Mouse (Mus musculus) testis, postnatal 10 days (tissue): ENCODE results near the gene Actr5.

ENCODE experiments used
- DNase-seq: peaks from one replicate; pipeline ENCODE4 v3.0.0; 2021; ENCODE audit warnings: low spot score

Gene Actr5

DNA sequence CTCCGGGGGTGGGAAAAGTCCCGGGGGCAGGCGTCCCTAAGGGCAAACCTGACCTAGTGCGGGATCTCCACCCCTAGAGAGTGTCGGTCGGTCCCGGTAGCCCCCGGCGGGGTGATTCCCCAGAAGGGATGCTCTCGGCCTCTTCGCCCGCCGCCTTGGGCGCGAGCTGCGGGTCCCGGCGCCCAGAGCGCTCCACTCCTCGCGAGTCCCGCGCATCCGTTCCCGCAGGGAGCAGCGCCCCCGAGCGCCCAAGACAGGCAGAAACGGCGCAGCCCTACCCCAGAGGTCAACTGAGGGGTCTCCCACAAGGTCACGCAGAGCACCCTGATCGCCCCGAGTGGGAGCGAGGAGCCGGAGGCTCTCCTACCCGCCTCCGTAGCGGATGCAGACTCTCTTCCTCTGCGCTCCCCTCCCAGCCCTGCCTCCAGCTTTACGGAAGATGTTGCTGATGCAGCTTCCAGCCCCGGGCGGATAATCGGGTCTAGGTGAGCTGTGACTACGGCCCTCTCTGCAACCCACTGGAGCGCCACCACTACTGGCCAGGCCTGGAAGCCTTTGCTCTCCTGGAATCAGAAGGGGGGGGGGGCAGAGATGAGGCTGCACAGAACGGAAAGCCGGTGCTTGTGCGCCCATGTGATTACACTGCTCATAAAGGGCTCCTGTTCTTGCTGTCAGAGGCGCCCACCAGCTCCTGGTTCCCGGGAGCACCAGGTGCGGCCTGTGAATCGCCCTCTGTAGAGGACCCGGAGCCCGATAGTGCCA is 43.2 kb downstream of the Actr5 start:
- DNase-seq, result peak; percentile 66

DNA sequence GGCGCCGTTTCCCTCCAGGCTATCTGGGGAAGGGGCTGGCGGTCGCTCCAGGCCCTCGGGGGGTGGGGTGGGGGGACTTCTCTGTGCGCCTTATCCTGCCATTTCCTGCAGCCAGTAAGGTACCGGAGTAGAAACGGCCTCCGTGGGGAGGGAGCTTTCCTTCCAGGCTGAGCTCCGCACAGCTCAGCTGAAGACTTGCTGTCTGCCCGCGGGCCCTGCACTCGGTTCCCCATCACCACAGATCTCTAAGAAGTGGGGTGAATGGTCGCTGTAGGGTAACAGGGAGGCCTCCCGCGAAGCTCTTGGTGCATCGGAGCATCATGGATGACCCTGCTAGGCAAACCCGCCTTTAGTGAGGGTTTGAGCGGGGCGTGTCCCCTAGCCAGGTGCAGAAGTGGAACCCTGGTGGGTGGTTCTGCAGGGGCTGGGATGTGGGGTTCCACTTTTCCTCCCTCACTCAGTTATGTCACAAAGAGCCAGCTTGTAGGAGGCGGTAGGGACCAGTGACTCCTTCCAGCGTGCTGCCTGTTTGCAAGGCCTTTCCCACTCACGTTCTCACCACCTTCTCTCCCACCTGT is 43.8 kb downstream of the Actr5 start:
- DNase-seq, result no peak

DNA sequence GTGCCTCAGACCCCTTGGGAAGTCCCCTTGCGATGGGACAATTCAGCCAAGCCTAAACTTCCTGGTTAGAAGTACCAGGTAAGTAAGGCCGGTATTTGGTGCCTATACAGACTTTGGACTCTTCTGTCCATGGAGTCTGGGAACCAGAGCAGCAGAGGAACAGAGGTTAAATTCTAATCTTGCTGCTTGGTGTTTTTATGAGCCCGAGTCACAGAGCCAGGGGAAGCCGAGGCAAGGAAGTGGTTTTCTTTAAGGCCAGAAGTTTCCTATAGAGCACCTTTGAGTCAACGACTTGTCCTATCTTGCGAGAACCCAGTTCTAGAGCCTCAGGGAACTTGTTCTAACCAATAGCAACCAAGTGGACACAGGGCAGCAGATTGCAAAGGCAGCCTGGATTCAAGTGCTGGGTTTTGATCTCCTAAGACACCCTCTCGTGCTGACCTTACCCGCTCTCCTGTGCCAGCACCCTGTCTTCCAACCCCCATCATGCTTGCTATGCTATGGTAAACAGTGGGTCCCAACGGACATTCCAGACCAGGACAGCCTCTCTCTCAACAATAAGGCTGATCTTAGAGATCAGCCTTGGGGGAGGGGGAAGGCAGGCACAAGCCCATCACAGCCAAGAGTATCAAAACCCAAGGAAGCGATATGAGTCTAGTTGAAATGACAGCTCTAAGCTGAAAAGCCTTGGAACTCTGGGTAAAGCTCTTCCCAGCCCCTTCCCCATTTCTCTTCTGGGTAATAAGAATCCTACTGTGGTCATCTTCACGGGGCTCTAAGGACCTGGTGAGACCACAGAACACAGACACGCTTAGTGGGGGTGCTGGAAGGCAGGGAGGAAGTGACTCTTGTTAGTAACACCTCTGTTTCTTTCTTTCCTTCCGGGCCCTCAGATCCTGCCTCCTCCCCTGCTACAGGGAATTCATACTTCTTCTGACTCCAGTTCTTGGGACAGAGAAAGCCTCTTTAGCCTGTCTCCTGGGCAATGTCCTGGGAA is 44.8 kb downstream of the Actr5 start:
- DNase-seq, result no peak

DNA sequence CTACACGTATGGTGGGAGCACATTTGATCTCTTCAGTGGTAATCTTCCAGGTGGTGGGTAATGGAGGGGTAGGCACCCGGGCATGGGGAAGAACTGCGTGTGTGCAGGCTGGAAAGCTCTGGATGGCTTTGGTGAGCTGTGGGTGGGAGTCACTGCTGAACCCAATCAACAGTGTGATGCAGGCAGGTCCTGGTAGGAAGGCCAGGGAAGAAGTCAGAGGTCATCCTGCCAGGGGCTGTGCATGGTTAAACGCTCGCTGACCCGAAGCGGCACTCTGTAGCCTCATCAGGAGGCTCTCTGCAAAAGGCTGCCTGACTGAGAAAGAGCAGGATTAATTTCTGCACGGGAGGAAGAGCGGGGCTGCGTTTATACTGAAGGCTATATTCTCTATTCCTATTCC is 45.9 kb downstream of the Actr5 start:
- no peak for DNase-seq

DNA sequence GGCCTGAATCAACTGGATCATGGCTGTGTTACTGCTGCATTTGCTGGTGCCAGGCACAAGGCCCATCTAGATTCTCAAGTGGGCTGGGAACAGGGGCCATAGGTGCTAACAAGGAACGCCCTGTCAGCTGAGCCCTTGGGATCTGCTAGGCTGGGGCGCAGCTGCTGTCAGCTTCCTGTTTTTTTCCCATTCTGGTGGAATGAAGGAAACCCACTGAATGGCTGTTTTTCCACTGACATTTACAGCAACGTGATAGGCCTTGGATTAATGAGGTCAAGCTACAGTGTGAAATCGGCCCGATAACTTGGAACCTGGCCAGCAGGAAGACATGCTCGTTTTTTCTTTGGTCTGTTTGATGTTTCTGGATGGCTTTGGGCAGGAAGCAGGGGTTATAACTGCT is 48.1 kb downstream of the Actr5 start:
- DNase-seq, result peak; percentile 57

DNA sequence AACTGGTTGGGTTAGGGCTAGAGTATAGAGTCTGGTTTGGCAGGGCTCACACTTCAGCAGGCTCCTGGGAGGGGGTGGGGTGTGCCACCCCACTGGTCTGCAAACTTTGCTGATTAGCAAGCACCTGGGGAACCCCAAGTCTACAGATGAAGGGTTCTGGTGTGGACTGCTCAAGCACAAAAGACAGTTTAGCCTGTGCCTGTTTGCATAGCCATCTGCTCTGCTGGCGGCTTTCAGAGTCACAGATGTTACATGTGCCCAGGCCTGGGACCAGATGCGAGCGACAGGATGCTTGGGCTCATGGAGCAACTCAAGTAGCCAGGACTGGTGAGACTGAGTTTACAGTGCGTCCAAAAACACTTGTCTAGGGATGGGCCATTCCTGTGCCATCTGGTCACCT is 48.8 kb downstream of the Actr5 start:
- DNase-seq, result no peak

DNA sequence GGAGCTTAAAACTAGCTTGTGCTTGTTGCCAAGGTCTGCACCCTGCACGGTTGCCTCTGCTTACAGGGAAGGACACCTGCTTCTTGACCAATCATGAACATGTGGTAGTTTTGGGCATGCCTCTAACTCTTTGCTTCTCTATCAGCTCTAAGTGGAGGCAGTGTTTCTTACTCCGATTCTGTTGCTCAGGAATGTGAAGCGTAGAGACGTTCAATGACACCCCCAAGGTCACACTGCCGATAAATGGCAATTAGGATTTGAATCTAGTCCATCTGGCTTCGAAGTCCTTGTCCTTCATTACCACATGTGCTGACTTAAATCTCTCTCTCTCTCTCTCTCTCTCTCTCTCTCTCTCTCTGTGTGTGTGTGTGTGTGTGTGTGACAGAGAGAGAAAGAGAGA is 49.4 kb downstream of the Actr5 start:
- DNase-seq, result no peak

DNA sequence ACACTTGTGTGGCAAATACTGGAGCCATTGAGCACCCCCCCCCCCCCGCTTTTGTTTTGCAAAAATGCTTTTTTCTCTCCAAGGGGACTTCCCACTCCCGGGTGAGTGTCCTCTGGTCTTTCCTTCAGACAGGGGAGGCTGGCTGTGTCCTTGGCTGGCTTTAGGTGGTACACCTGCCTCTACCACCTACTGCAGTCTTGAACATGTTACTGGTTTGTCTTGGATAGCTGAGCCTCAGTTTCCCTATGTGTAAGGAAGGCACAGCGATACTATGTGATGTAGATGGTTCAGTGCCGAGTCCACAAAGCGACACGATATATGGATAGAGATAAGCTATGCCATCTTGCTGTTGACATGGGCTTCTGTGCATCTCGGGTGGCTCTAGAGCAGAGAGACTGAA is 50.1 kb downstream of the Actr5 start:
- no peak for DNase-seq

DNA sequence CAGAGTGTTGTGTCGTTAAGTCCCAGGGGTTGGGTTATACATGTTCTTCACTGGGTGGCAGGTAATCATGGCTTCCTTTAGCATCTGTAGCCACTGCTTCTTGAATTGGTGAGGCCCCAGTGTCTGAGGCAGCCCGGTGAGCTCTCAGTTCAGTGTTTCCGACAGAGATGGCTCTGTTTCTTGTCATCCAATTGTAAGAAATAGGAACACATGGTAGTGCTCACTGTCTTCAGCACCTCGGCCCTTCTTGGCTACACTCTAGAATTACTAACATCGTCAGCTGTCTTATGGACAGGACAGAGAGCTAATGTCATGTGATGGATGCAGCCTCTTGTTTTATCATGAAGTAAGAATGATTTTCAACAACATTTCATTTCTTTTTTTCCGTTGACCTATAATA is 50.5 kb downstream of the Actr5 start:
- no peak for DNase-seq

DNA sequence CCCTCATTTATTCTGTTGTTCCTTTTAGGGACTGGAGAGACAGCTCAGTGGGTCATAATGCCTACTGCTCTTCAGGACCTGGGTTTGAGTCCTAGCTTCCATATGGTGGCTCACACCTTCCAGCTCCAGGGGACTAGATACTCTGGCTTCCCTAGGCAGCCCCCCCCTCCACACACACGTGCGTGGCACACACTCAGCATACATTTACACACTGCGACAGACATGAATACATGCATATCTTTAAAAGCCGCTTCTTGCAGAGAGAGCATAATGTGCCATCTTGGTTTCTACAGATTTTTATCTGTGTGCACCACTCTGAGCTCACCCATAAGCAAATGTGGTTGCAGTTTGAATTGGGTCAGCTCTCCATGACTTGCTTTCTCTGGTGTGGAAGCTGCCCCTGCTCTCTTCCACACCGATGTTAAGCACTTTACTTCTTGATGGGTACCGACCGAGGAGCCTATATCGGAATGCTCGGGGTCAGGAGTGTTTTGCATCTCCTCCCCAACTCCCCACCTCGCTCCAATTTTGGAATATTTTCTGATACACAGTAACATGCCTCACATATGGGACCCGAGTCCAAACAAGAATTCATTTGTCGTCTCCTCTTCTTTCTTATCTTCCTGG is 51.3 kb downstream of the Actr5 start:
- no peak for DNase-seq

DNA sequence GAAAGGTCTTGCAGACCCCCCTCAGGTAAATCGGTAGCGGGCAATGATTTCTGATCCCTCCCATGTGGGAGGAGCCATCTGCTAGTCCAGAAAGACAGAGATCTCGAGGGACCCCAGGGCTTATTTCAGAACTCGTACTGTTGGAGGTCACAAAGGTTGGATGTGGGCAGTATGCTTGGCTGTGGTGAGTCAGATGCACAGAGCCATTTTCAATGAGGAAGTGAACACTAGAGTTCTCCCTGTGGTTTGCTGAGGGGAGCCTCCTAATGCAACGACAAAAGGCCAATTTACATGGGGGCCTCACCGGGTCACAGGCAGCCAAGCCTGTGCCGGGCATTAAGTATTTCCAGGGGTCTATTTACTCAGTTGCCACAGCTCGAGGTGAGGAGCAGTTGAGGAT is 53.3 kb downstream of the Actr5 start:
- no peak for DNase-seq

DNA sequence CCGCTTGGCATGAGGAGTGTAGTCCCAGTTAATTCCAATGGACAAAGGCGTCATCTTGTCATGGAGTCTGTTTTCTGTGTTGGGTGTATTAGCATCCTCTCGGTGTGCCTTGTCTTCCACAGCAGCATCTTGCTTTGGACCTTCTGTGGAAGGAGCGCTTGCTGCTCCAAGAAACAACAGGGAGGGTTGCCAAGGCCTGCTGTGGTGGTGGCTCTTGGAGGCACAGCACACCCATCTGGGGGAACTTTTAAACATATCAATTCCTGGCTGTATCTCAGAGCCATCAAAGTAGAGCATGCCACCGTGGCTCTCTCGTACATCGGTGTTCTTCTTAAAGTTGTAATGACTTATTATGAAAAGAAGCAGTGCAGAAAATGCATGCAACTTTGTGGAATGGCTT is 54.4 kb downstream of the Actr5 start:
- DNase-seq, result no peak

DNA sequence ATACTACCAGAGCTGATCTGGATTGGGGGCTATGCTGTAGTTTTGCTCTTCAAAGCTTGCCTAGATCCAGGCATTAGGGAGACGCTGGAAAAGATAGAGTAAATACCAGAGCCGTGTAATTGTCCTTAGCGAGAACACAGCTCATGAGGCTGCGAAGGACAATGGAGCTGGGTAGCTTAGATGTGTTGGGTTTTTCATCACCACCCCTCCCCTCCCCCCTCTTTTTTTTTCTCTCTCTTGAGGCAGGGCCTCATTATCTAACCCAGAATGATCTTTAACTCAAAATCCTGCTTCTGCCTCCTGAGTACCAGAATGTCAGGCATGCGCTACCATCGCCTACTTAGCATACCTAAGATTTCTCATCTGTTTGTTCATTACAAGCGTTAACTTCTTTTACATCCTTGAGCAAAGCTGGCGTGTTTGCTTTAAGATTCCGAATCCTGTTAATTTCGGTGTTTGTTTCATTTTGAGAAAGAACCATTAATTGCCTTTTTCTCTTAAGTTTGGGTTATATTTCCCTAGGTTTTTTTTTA is 55.7 kb downstream of the Actr5 start:
- no peak for DNase-seq

DNA sequence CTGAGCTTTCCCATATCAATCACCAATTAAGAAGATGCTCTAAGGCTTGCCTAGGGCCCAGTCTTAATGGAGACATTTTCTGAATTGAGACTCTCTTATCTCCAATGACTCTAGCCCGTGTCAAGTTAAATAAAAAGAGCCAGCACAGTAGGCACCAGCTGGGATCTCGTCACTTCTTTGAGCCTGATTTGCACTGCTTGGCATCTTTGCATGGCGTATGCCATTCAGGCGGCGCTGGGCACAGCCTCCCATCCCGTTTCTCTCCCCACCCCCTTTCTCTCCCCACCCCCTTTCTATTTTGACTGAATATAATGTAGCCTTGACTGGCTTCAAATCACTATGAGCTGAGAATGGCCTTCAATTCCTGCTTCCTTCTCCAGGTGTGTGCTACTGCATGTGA is 57.0 kb downstream of the Actr5 start:
- no peak for DNase-seq

DNA sequence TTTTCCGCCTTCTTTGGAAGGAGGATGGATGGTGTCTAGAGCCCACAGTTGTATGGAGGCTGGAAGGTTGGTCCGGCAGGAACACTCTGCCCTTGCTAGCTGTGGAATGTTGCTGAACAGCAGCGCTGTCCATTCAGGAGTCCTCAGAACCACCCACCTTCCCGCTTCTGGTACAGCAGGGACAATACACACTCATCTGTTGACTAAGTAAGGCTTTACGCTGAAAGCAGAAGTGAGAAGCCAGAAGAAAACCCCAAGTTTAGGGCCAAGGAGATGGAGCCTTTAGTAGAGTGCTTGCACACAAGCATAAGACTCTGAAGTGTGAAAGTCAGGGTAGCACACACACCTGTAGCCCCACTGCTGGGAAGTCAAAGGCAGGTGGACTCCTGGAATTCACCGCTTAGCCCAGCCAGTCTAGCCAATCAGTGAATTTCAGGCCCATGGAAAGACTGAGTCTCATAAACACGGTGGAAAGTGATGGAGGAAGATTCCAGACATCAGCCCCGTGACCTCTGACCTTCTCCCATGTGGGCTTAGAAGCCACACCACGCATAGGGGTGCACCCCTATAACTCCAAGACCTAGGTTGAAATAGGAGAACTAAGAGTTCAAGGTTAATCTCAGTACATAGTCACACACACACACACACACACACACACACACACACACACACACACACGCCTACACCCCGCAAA is 57.8 kb downstream of the Actr5 start:
- no peak for DNase-seq

DNA sequence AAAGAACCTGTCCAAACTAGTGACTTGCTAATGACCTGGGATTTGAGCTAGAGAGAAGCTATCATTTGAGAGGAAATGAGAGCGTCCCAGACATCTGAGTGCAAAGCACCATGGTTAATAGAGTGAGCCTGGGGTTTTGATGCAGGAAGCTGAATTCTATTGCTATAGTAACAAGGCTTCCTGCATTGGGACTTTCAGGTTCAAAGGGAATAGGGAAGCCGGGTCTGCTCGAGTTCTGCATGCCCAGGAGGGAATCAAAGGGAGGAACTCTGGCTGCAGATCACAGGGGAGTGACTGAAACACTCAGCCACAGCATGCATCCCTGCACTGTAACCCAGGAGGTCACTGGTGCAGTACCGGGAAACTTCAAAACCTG is 58.3 kb downstream of the Actr5 start:
- DNase-seq, result no peak

DNA sequence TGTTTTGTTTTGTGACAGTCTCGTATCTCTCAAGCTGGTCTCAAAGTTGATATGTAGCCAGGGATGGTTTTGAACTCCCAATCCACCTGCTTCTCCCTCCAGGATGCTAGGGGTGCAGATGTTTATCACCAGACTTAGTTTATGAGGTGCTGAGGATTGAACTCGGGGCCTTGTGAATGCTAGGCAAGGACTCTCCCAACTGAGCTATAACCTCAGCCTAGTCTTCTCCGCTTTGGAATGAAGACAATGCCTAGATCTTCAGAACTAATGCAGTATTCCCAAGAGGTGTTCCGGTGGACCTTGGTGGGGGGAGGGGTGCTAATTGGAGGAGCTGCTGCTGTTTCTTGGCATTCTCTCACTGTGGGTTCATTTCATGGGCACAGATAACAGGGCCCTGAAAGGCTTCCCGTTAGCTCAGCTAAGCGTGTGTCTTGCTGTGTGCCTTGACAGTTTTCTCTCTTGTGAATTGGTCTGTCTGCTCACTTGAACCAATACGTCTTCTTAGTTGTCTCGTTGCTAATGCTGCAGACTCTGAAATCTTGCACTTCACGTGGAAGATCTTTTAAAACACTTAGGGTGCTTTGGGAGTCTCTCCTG is 59.7 kb downstream of the Actr5 start:
- no peak for DNase-seq

DNA sequence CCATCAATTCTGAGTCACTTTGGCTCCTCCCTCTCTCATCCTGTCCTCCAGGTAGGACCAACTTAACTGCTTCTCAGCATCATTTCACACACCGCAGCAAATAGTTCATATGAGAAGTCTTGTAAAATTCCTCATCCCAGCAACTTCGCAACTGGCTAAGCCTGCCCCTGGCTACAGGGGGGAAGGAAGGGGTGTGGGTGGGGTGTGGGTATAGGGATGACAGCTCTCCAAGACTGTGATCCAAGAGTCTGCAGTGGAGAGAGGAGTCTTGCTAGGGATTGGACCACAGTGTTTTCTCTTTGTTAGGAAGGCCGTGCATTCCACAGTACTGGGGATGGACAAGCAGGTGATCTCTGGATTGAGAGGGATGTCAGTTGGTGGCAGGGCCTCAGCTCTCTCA is 60.2 kb downstream of the Actr5 start:
- DNase-seq, result no peak

DNA sequence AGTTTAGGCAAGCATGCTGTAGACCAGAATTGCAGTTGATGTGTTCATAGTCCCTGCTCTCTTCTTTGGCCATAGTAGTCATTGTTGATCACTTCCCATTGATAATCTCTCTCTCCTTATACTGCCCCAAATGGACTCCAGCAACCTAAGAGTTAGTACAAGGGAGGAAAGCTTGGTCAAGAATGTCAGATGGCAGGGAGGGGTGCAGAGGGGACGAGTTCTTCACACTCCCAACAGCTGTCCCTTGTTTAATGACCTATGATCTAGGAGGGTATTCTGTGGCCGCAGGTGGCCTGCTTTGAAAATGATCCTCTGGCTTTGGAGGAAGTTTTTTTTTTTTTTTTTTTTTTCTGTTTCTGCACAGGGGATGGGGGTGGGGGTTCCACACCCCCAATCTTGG is 61.7 kb downstream of the Actr5 start:
- no peak for DNase-seq

DNA sequence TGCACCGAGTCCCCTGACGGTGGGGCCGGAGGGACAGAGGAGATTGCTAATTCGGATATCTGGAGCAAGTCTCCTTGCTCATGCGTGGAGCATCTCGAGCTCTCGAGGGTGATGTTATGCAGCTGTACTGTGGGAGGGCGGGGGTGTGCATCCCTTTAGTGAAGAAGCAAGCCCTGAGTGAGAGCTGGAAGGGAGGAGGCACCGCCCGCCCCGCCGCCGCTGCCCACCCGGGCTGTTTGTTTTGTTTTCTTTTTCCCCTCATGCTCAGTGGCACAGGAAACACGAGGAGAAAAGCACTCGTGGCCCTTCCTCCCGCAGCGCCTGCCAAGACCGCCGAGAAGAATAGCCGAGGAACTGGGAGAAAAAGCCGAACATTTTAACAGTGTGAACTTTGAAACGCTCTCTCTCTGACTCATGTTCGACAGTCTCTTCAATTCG is 63.1 kb downstream of the Actr5 start:
- DNase-seq, result peak; percentile 50
